Mouse (Mus musculus) adrenal gland, adult 18-20 months (tissue): Measurements from ENCODE around the gene Olfr802. TPM values are rescaled to one million over a fixed set of nuclear protein-coding genes. Genes with fewer than 3 reads are reported as not detected.

ENCODE experiments used
- DNase-seq, 2 experiments: peaks; one replicate each; pipeline ENCODE4 v3.0.0; 2021 to 2022; ENCODE audit warnings: low spot score in 2 of 2
- long read RNA-seq, 2 experiments: library from polyadenylated mRNA; stranded (forward); transcript quantifications; one replicate each; pipeline ENCODE4 v2.0.0; 2021
- microRNA-seq, 2 experiments: library from miRNA; unstranded; fragments of <30 nt; microRNA quantifications; one replicate each; pipeline ENCODE4 v1.2.0; 2021; ENCODE audit warnings: borderline number of aligned reads in 2 of 2
- total RNA-seq, 2 experiments: library from RNA; stranded (reverse); gene quantifications; 1 replicate in 1 of 2; 2 replicates in 1 of 2; pipeline ENCODE4 v1.2.3; 2021

The Olfr802 gene
- not detected for total RNA-seq
- long read RNA-seq, experiment 1, result 0 reads
- long read RNA-seq, experiment 2, result 0 reads

GRCm38 (mm10) chr10:129688069-129688468 is at the start of gene Olfr802:
Gene Olfr802 (minus strand): TSS chr10:129688169.
- no peak for DNase-seq

DNA sequence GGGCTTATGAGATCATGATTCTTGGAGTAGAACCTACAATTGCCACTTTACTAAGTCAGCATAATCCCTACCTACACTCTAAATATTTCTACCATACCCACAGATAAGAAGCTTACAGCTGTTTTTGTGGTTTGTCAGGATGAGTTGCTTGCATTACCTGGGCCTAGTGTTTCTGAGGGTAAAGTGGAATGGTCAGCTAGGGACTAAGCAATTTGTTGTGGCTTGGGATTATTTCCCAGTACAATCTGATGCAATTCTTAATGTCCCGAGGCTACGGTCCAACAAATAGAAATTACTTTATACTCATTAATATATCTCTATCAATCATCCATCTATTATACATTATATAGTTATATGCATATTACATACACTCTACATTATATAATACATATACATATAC is 41.3 kb upstream of the Olfr802 start, which contains the start of gene Olfr805:
Gene Olfr805 (minus strand): TSS at position 101 of the 400 bp plus-strand sequence.
- no peak for DNase-seq

- DNase-seq, result no peak
These were observed 14.9 kb upstream of the Olfr802 start, which contains the start of gene Olfr804 for GRCm38 (mm10) chr10:129702910-129703309. Gene Olfr804 (plus strand): TSS chr10:129703210.

GRCm38 (mm10) chr10:129694186-129694585 is 6.2 kb upstream of the Olfr802 start, which contains the start of gene Olfr803:
Gene Olfr803 (minus strand): TSS chr10:129694286.
- DNase-seq, result no peak

GRCm38 (mm10) chr10:129673765-129674164 is 14.2 kb downstream of the Olfr802 start, which contains the start of gene Olfr801:
Gene Olfr801 (minus strand): TSS chr10:129673865.
- DNase-seq, result no peak

DNA sequence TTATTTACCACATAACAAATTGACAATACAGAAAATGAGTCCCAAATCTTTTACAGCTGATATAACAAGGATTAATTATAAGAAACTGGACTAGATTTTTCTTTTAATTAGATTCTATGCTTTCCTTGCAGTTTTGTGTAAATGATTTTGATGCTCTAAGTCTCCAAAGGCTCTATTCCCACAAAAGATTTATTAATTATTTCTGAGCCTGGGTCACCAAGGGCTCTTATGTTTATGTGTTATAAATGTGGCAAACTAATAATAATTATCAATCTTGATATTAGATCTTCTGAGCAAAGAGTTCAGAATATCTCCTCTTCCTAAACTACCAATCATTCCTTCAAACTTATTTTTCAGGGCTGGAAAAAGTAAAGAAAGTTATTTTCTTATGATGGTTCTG is 30.6 kb downstream of the Olfr802 start, which contains the start of gene Olfr800:
Gene Olfr800 (plus strand): TSS at position 301 of the 400 bp plus-strand sequence.
- DNase-seq, result no peak

DNA sequence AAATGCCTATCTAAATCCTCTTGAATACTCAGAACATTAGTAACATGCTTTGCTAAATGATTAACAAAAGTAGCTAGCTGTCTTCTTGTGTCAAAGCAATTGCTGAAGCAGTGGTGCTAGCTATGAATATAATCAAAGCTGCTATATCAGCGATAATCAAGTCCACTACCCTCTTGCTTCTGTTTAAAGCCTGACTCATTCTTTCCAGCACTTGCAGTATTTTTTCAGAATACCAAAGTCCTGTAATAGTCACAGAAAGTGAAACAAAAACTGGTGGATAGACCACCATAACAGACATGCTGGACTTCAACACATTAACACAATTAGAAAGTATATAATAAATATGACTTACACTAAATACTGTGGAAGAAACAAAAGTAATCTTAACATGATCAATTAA is 36.2 kb downstream of the Olfr802 start:
- no peak for DNase-seq

GRCm38 (mm10) chr10:129637184-129637583 is 50.8 kb downstream of the Olfr802 start, which contains the start of gene Olfr799:
Gene Olfr799 (plus strand): TSS chr10:129637484.
- no peak for DNase-seq

GRCm38 (mm10) chr10:129627834-129628233 is 60.1 kb downstream of the Olfr802 start, which contains the start of gene Olfr798:
Gene Olfr798 (minus strand): TSS chr10:129627934.
- DNase-seq, result no peak

Small RNA genes lying within 50 kb of the gene (microRNA-seq; reads per million reads assigned to microRNA genes)
- gene Gm24485, result 0 reads per million in 2 experiments

Other genes starting within 250 kb of the Olfr802 start
- not detected for gene Olfr787, start 226.3 kb downstream of the Olfr802 start, total RNA-seq
- not detected for gene Olfr788, start 217.2 kb downstream of the Olfr802 start, total RNA-seq
- not detected for gene Olfr789, start 203.4 kb downstream of the Olfr802 start, total RNA-seq
- gene Olfr790, start 189.7 kb downstream of the Olfr802 start, total RNA-seq, result not detected
- not detected for gene Olfr791, start 166.4 kb downstream of the Olfr802 start, total RNA-seq
- gene Olfr792, start 149.0 kb downstream of the Olfr802 start, total RNA-seq, result not detected
- not detected for gene Olfr794, start 120.5 kb downstream of the Olfr802 start, total RNA-seq
- not detected for gene Olfr796, start 75.6 kb downstream of the Olfr802 start, total RNA-seq
- gene Olfr798, start 60.2 kb downstream of the Olfr802 start, total RNA-seq, result not detected
- not detected for gene Olfr799, start 50.7 kb downstream of the Olfr802 start, total RNA-seq
- not detected for gene Olfr800, start 30.5 kb downstream of the Olfr802 start, total RNA-seq
- not detected for gene Olfr801, start 14.3 kb downstream of the Olfr802 start, total RNA-seq
- not detected for gene Olfr803, start 6.1 kb upstream of the Olfr802 start, total RNA-seq
- gene Olfr804, start 15.0 kb upstream of the Olfr802 start, total RNA-seq, result not detected
- not detected for gene Olfr805, start 41.2 kb upstream of the Olfr802 start, total RNA-seq
- not detected for gene Olfr806, start 53.8 kb upstream of the Olfr802 start, total RNA-seq
- not detected for gene Olfr807, start 69.6 kb upstream of the Olfr802 start, total RNA-seq
- gene Olfr808, start 77.3 kb upstream of the Olfr802 start, total RNA-seq, result not detected
- gene Olfr809, start 86.5 kb upstream of the Olfr802 start, total RNA-seq, result not detected
- gene Olfr810, start 106.7 kb upstream of the Olfr802 start, total RNA-seq, result not detected
- gene Olfr811, start 116.2 kb upstream of the Olfr802 start, total RNA-seq, result not detected
- not detected for gene Olfr812, start 157.9 kb upstream of the Olfr802 start, total RNA-seq
- not detected for gene Olfr813, start 167.2 kb upstream of the Olfr802 start, total RNA-seq
- not detected for gene Olfr814, start 191.7 kb upstream of the Olfr802 start, total RNA-seq
- not detected for gene Olfr815, start 217.7 kb upstream of the Olfr802 start, total RNA-seq
- not detected for gene Olfr816, start 227.4 kb upstream of the Olfr802 start, total RNA-seq